Mouse (Mus musculus) spleen, adult 2 months (tissue): Measurements from ENCODE around the gene Clcnkb.

ENCODE experiments used
- CTCF ChIP-seq: fragments of 200-500 bp; IDR thresholded peaks from 2 replicates; pipeline ENCODE4 v1.5.1; 2011; ENCODE audit warnings: mild to moderate bottlenecking, inconsistent platforms; ENCODE audit not compliant: insufficient read depth, insufficient read length, insufficient replicate concordance; ENCODE audit errors: extremely low read depth
- POLR2A ChIP-seq: fragments of 200-500 bp; IDR thresholded peaks from 2 replicates; pipeline ENCODE4 v1.6.1; 2011; ENCODE audit warnings: low read depth, low read length, inconsistent platforms

GRCm38 (mm10) chr4:141365876-141366275 is 49.9 kb downstream of the Clcnkb start:
- TF ChIP-seq CTCF (no peak), POLR2A (no peak)
